Mouse (Mus musculus) adrenal gland, postnatal 4 days (tissue): Measurements from ENCODE around the gene Ociad2. TPM values are rescaled to one million over a fixed set of nuclear protein-coding genes. Genes with fewer than 3 reads are reported as not detected.

Source experiments
- DNase-seq, 2 experiments: peaks; one replicate each; pipeline ENCODE4 v3.0.0; 2021 to 2022; ENCODE audit warnings: low spot score in 2 of 2, mixed read lengths in 2 of 2
- long read RNA-seq, 2 experiments: library from polyadenylated mRNA; stranded (forward); transcript quantifications; one replicate each; pipeline ENCODE4 v2.0.0; 2021
- total RNA-seq, 2 experiments: library from RNA; stranded (reverse); gene quantifications; 2 replicates each; pipeline ENCODE4 v1.2.3; 2021

Gene Ociad2
- total RNA-seq = 10 to 100 TPM; 11.4 to 11.7 TPM
- long read RNA-seq, experiment 1, transcript Ociad2-201 (7 exons, 2,554 nt) = major isoform, 9 of 16 reads
- long read RNA-seq, experiment 1, partial matches to known transcripts = 1 of 16 reads
- long read RNA-seq, experiment 1, other reads (novel, unspliced or antisense) = 2 of 16 reads
- long read RNA-seq, experiment 2, transcript Ociad2-201 (7 exons, 2,554 nt) = major isoform, 16 of 21 reads
- long read RNA-seq, experiment 2, partial matches to known transcripts = 1 of 21 reads
- long read RNA-seq, experiment 2, other reads (novel, unspliced or antisense) = 4 of 21 reads

DNA sequence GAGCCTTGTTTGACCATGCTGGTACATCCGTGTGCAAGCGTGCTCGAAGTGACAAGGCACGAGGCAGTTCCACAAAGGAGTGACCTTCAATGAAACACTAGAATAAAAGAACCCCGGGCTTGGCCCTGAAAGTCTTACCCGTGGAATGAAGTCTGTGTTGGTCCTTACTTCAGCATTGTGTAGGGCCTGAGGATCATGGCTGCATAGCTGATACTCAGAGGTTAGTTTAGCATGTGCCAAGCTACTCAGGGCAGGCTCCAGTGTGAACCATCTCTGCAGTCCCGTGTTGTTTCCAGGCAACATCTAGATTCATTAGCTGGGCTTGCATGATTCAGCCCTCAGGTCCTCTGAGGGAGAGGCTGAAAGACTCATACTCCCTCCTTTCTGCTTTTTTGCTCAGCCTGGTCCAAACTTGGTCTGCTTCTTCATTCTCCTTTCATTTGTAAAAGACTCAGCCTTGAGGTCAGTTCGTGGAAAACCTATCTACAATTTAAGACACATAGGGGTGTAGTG is at the start of gene Ociad2:
Gene Ociad2 (minus strand): TSS at position 306 of the 513 bp plus-strand sequence.
- DNase-seq = no peak

DNA sequence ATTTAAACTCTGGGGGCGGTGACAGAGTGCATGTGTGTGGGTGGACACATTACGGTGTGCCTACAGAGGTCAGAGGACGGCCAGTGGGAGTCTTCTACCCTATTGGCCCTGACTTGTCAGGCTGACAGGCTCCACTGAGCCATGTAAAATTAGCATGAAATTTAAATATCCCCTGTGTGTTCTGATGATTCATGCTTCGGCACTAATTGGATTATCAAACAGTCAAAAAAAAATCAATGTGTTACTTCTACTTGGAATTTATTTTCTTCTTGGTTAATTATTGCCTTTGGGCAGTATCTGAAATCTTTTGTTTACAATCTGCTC is 42.8 kb upstream of the Ociad2 start:
- DNase-seq = no peak

DNA sequence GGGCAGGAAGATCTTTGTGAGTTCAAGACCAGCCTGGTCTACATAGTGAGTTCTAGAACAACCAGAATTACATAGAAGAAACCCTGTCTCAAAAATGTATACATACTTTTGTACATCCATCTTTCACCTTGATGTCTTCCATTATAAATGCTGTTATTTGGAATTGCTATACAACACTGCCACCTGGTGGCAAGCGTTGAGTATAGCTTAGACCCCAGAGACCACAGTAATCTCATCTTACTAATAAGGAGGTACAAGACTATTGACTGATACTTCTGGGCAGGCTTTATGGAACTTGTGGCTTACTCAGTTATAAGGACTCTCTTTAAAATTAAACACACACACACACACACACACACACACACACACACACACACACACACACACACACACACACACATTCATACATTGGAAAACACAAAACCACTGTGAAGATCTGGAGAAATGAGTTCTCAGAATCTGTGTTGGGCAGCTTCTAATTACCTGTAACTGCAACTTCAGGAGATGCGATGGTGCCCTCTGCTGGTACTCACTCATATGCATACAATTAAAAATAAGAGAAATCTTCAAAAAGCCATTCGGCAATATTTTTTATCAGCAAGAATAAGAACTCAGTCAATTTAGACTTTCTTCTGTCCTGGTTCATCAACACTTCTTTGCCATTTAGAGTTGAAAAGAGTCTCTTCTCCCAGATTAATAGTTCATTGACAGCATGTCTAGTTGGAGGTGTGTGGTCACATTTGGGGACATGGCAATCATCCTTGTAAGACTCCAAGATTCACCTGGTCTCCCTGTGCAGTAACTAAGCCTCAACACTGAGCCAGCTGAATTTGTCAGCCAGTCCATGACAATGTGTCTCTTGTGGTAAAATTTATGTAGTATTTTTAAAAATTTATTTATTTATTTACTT is 42.2 kb upstream of the Ociad2 start:
- DNase-seq = peak in 1 of 2 experiments; percentile 44

DNA sequence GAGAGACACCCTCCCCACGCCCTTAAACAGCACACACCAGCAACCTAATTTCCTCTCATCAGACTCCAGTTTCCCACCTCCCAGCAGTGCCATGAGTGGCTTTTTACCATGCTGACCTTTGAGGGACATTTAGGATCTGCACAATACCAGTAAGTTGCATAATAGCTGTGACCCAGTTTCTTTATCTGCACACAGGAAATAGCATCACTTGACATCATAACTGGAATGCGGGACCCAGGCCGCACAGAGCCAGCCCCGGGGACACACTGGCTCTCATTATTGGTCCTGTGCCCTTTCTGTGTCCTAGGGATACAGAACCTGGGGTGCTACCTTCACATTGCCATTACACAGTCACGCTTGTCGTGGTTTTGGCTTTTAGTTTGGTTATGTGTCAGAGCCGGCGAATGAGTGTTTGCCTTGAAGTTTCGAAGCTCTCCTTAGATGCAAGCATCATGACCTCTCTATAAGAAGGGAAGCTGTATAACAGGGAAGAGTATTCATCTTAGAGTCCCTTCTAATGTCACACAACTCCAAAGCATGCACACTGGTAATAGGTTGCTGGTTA is 41.2 kb upstream of the Ociad2 start:
- DNase-seq = no peak

DNA sequence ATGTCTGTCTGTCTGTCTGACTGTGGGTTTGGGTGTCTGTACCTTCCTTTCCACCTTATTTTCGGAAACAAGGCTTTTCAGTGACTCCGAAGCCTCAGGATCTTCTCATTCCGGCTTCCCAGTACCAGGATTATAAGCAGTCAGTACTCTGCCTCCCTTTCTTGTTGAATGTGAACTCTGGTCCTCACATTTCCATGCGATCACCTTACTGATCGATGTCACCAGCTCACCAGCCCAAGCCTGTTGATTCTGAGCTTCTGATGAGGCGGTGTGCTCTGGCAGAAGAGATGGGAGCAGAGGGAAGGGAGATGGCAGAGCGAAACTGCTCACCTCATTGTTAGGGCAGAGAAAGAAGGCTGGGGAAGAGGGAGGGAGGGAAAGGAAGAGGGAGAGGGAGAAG is 40.7 kb upstream of the Ociad2 start:
- DNase-seq = no peak

DNA sequence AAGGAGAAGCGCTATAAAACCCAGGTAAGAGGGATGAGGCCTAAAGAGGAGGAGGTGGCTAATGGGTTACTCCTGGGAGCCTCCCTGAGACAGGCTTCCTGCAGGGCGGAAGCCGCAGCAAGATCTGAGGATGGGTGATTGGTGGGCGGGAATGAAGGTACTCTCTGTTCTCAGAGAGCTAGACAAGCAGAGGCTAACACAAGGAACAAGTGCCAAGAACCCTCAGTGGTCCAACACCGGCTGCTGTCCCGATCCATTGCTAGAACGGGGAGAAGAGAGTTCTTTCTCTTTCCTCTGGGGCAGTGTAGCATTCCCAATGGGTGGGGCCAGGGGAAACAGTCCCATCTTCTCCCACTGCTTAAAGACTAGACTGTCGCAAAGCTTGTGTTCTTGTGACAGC is 40.0 kb upstream of the Ociad2 start:
- DNase-seq = no peak

DNA sequence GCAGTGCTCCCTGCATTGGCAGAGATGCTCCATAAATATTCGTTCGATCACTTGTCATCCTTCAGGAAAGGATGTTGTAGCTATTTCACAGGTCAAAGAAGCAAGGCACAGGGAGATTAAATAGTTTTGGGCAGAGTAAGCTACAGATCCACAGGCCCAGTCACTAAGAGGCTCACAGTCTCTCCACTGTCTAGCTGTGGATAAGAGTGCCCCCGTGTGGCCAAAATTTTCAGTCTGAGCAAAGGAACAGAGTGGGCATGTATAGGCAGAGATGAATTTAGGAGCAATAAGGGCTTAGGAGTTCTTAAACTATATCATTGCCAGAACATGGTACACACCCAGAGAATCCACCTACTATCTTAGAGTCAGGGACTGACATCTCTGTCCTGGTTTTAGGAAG is 39.1 kb upstream of the Ociad2 start:
- DNase-seq = peak; percentile 57 to 73

DNA sequence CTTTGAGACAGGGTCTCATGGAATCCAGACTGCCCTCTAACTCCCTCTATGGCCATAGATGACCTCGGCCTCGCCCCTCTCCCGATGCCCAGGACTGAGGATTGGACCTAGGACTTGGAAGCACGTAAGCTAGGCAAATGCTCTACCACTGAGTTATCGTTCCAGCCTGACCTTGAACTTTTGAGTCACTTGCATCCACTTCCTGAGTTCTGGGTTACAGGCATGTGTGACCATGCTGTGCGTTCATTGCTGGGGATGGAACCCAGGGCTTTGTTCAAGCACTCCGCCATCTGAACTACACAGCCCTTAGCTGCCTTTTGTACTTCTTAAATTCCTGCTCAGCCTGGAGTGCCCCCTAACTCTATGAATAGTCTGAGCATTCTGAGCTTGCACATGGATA is 35.7 kb upstream of the Ociad2 start:
- DNase-seq = no peak

DNA sequence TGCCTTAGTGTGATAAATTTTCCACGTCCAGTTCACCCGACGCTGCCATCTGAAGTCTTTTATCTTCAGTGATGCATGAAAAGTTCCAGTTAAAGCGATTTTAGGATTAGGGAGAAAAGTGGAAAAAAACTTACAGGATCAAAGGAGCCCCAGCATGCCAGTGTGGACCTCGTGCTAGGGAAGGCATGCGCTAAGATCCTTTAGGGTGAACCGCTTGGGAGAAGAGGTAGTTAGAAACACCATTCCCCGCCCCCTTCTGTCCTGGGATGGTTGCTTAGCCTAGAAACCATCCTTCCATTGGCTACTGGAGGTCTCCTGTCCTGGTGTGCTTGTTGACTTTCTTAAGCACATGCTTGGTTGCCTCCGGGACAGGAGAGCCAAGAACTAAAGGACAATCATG is 35.2 kb upstream of the Ociad2 start:
- no peak for DNase-seq

DNA sequence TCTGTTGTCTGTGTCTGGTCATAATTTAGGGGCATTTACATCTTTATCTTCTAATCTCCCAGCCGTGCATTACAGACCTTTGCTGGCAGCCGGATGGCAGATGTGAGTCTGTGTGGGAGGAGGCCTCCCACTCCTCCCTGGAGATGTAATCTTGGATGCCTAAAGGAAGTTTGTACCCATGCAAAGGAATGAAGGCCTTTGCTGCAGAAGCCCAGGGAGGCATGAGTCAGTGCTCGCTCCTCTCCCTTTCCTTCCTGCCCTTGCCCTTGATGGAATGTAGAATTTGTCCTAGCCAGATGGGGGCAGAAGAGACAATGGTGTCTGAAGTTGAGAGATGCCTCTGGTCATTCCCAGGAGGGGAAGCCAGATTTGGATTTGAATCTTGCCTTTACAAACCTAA is 32.4 kb upstream of the Ociad2 start:
- DNase-seq = no peak

DNA sequence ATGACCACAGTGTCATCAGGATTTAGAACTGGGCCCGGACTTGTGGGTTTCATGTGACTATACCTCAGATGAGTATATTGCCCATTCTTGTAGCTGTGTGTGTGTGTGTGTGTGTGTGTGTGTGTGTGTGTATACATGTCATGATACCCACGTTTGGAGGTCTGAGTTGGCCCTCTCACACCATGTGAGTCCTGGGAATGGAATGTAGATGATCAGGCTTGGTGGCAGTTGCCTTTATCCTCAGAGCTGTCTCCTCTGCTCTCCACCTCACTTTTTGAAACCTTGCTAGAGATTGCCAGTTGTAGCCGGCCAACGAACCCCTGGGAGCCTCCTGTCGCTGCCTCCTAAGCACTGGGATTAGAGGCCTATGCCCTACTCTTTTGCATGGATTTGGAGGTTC is 31.8 kb upstream of the Ociad2 start:
- no peak for DNase-seq

DNA sequence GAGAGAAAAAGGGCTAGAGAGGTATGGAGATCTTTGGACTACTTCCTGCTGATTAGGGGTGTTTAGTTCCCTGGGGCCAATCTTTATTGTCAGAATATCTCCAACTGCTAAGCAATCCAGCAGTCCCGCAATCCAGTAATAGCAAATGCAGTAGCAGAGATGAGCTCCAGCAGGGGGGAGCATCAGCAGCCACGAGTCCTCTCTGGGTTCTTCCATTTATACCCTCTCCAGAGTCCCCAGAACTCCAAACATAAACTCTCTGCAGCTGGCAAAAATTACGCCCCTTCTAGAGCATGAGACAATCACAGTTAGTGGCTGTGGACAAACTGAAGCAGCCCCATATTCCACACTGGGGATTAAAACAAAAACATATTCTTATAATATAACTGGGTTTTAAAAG is 28.9 kb upstream of the Ociad2 start:
- no peak for DNase-seq

DNA sequence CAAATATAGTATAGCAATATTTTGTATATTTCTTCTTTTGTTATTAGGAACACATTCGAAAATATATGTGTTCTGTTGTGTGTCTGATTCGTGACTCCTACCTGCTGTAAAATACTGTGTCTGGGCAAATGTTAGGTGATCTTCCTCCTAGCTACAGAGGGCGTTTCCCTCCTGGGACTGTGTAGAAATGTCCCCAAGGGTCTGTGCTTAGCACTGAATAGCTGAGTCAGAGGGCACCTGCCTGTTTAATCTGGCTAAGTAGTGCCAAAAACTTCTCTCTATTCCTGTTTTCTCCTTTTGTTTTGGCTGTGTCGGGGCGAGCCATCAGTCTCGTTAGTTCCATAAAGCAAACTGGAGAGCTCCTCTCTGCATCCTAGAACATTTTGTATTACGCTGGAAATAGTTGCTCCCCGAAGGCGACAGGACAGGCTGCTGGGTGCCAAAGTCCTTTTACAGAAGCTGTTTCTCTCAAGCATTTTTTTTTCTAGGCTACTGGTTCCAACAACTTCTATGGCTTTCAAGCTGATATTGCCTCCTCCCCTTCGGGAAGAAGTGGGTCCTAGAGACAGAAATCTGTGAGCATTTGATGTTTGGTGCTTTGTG is 28.1 kb upstream of the Ociad2 start:
- no peak for DNase-seq

DNA sequence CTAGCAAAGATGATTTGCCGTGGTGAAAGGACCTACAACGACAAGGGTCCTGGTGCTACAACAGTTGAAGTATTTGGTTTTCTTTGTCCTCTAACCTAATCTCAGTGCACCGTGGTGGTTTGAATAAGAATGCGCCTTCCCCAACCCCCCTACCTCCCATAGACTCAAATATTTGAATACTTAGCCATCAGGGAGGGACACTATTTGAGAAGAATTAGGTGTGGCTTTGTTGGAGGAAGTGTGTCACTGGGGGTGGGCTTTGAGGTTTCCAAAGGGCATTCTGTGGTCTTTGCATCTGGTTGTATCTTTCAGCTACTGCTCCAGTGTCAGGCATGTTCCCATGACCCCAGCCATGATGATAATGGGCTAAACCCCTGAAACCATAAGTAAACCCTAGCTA is 27.1 kb upstream of the Ociad2 start:
- DNase-seq = no peak

DNA sequence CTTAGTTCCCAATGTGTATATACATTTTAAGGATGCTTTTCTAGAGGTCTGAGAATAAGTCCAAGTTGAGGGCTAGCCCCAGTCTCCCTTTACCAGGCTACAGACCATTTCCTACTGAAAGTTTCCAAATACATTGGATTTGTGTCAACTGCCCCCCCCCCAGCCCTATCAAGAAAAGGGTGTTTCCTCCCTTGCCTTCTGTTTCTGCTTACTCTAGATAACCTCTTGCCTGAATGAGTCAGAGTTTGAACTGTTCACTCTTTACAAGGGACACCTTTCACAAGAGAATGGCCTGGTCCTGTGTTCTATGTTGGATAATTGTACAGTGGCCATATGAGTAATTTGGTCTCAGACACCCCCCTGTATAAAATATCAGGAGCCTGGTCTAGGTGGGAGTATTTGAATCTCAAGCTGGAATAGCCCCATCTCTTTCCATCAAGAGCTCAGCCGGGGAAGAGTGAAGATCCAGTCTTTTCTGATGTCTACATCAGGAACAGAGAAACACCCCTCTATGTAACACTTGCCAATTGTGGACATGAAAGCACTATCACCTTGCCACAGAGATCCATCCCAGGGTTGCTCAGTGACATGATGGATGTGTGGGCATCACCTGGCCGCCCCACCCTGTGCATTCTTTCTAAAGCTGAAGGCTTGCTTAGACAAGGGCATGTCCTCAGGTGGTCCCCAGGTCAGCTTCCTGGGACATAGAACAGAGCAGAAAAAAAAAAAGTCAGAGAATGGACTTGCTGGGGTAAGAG is 23.5 kb upstream of the Ociad2 start:
- no peak for DNase-seq

DNA sequence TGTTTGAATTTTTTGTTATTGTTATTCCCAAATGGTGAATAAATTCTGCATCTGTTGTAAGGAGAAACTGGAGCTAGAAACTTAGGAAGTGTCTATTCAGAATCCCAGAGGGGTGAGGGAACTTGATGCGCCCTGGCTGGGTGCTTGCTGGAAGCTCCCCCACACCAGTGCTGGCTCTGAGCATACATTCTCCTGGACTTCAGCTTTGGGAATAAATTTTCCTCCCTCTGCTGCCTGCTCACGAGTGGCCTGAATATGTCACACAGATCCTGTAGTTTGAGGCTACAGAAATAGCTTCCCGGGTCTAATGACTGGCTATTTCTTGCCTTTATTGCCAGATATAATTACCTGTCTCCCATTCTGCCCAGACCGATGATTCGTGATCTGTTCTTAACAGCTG is 22.0 kb upstream of the Ociad2 start:
- DNase-seq = no peak

DNA sequence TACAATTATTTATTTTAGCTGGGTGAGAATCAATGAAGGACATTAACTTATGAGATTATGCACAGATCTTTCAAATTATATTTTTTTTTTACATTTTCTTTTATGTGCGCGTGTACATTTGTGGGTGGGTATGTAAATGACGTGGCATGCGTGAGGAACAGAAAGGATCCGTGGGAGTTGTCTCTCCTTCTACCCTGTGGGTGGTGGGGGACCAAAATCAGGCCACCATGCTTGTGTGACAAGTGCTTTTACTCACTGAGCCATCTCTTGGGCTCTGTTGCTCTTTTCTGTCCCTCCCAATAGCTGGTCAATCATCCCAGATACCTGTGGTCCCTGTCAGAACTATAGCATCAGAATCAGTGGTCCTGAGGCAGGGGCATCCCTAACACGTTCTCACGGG is 21.5 kb upstream of the Ociad2 start:
- DNase-seq = no peak

DNA sequence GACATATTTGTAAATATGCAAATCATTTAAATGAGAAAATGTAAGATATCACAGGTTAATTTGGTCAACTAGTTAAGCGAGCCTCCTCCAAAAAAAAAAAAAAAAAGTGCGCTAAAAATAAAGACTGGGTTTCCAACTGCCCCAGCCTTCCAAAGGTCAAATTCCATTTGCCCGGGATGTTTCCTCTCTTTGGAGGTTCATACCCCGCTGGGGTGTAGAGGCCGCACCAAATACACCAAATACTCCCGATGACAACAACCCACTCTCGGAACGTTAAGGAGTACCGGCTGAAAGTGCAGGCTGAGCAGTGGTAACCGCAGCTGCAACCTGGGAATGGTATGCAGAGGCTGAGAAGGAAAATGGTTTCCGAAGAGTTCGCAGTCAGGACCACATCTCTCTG is 19.4 kb upstream of the Ociad2 start:
- no peak for DNase-seq

DNA sequence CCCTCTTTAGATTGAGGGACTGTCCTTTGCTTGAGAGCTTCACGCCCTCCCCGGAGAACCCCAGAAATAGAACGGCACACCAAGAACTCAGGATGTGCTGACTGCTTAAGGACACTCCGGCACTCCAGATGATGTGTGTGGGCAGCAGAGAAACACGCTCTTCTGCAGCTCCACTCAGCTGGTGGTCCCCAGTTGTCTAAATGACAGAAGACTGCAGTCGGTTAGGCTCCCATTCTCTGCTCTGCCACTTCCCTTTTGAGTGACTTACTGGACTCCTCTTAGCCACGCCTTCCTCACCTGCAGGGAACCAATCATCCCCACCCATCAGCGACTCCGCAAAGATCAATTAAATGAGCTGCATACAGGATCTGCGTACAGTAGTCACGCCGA is 18.9 kb upstream of the Ociad2 start:
- no peak for DNase-seq

DNA sequence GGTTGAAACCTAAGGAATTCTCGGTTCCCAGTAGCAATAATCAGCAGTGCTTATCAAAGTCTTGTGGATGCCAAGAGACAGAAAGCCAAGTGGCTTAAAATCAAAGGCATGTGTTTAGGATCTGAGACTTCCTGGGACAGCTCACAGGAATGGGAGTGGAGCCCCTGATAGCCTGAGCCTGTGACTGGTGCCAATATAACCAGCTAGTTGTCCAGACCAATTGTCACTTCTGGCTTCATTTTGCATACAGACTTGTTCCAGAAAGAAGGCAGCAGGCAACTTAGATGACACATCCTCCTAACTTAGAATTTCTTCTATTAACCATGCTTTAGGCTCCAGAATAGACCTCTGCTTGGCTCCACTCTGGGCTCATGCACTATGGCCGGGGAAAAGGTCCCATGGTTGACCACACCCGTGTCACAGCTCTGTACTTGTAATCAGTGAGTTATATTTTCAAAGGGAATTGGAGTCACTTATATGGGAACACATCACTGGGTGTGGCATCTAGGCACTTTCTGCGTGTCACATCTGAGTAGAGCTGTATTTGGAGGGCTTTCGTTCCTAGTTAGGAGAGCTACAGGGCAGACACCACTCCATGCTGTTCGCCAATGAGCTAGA is 18.4 kb upstream of the Ociad2 start:
- no peak for DNase-seq

DNA sequence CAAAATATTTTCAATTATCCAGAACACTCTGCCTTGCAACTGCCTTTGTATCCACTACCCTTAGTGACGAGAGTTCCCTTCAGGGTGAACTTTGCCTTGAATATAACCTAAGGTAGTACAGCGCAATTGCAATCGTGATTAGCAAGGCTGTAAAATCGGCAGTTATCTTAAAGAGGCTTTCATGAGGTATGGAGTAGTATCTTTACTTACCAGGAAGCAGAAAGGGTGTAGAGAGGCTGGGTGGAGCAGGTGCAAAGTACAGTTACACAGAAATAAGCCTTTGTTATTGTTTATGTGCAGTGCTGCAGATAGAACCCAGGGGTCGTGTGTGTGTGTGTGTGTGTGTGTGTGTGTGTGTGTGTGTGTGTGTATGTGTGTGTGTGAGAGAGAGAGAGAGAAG is 14.6 kb upstream of the Ociad2 start:
- DNase-seq = no peak
